Mouse (Mus musculus) limb, embryonic 15.5 days (tissue): Measurements from ENCODE around the gene Trim37. TPM values are rescaled to one million over a fixed set of nuclear protein-coding genes. Genes with fewer than 3 reads are reported as not detected.
"Not testable (repeated sequence)": the region's sequence is repeated elsewhere in the genome, so short reads cannot be mapped to it uniquely, and the experiment has no call there.

Source experiments
- ATAC-seq: fragments of 200-750 bp; cut with Nextera tagmentation; 2 replicates; pipeline ENCODE4 v1.8.0; 2017; ENCODE audit warnings: low read depth, moderate TSS enrichment; ENCODE audit not compliant: insufficient number of reproducible peaks, low FRiP score, low TSS enrichment
- H3K27ac ChIP-seq: fragments of 300-500 bp; sonication (generic); 2 replicates; pipeline ENCODE4 v1.5.1; 2015; ENCODE audit warnings: moderate library complexity, mild to moderate bottlenecking, inconsistent platforms
- H3K27me3 ChIP-seq: fragments of 300-500 bp; sonication (generic); 2 replicates; pipeline ENCODE4 v1.6.1; 2015; ENCODE audit warnings: inconsistent platforms
- H3K36me3 ChIP-seq: fragments of 300-500 bp; sonication (generic); 2 replicates; pipeline ENCODE4 v1.6.1; 2015; ENCODE audit warnings: inconsistent platforms
- H3K4me1 ChIP-seq: fragments of 300-500 bp; sonication (generic); 2 replicates; pipeline ENCODE4 v1.6.1; 2015; ENCODE audit warnings: inconsistent platforms
- H3K4me2 ChIP-seq: fragments of 300-500 bp; sonication (generic); 2 replicates; pipeline ENCODE4 v1.6.1; 2015; ENCODE audit warnings: mild to moderate bottlenecking, inconsistent platforms
- H3K4me3 ChIP-seq: fragments of 300-500 bp; sonication (generic); 2 replicates; pipeline ENCODE4 v1.5.1; 2015; ENCODE audit warnings: mild to moderate bottlenecking, inconsistent platforms
- H3K9ac ChIP-seq: fragments of 300-500 bp; sonication (generic); 2 replicates; pipeline ENCODE4 v1.6.1; 2015; ENCODE audit warnings: inconsistent platforms
- H3K9me3 ChIP-seq: fragments of 300-500 bp; sonication (generic); 2 replicates; pipeline ENCODE4 v1.6.1; 2016; ENCODE audit warnings: inconsistent platforms
- WGBS: fragments of 180-500 bp; shearing (Covaris S2); methylation state at CpG from one replicate; pipeline ENCODE4 v1.1.7; 2015; 5-methylcytosine and 5-hydroxymethylcytosine counted together
- microRNA counts: library from miRNA; unstranded; fragments of <30 nt; microRNA quantifications from one replicate; lab custom pipeline; 2016
- microRNA-seq: library from miRNA; unstranded; fragments of <30 nt; microRNA quantifications from one replicate; pipeline ENCODE4, GENCODE M21; 2016
- polyA plus RNA-seq: library from polyadenylated mRNA; unstranded; fragments of >200 nt; fragmentation: Nextera tagmentation; extraction: Ambion mirVana; gene quantifications from 2 replicates; pipeline ENCODE4 v1.2.1, GENCODE M21; 2015

Gene Trim37
- polyA plus RNA-seq, 1 experiment from 2014 or later = 23.7 TPM

DNA sequence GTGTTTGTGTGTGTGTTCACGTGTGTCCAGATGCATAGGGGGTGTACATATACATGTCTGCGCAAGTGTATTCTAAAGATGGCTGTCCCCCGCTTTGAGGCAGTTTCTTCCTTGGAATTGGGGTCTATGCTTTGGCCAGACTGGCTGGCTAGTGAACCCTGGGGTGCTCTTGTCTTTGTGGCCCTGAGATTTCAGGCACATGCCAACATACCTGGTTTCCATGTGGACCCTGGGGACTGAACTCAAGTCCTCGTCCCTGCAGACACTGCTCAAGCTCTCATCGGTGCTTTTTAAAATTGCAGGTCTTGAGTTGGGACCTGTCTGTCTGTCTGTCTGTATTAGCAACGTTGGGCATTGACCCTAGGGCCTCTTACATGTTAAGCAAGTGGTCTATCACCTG lies 126.4 kb downstream of the Trim37 start:
- WGBS = 88% methylated on average over 6 of the region's 6 CpGs
- H3K9ac ChIP-seq = no peak overlapping the region
- ATAC-seq = no peak

GRCm38 (mm10) chr11:87254149-87254548 lies 127.3 kb downstream of the Trim37 start:
- Histone ChIP-seq H3K4me1 (no peaks in the 10 kb centered on the region), H3K4me3 (no peak overlapping the region), H3K4me2 (no peak overlapping the region), H3K9me3 (no peaks in the 10 kb centered on the region), H3K9ac (no peak overlapping the region), H3K27me3 (0 out of 2 replicates have a peak, but pooled peaks cover 8% of the 10 kb centered on the region), H3K27ac (no peak overlapping the region), H3K36me3 (no peaks in the 10 kb centered on the region)
- no peak for ATAC-seq
- 44% methylated on average over 5 of the region's 5 CpGs for WGBS

More for the DNA sequence above, 126.4 kb downstream of the Trim37 start:
- Histone ChIP-seq H3K4me2 (no peak overlapping the region), H3K36me3 (no peaks in the 10 kb centered on the region), H3K4me3 (no peak overlapping the region), H3K4me1 (no peaks in the 10 kb centered on the region), H3K27me3 (0 out of 2 replicates have a peak, but pooled peaks cover 12% of the 10 kb centered on the region), H3K9me3 (no peaks in the 10 kb centered on the region), H3K27ac (no peak overlapping the region)

- Histone ChIP-seq H3K27me3 (no peaks in the 10 kb centered on the region), H3K4me2 (no peak overlapping the region), H3K9me3 (no peaks in the 10 kb centered on the region), H3K4me3 (no peak overlapping the region), H3K27ac (no peak overlapping the region), H3K4me1 (no peaks in the 10 kb centered on the region), H3K36me3 (no peaks in the 10 kb centered on the region), H3K9ac (no peak overlapping the region)
- WGBS = 90% methylated on average over 5 of the region's 5 CpGs
- no peak for ATAC-seq
Measured at GRCm38 (mm10) chr11:87257282-87257681, 130.4 kb downstream of the Trim37 start.

- WGBS = 80% methylated on average over 10 of the region's 10 CpGs
- no peak for ATAC-seq
- no peak overlapping the region for H3K27ac ChIP-seq
- H3K27me3 ChIP-seq = no peaks in the 10 kb centered on the region
- no peaks in the 10 kb centered on the region for H3K4me1 ChIP-seq
- H3K4me3 ChIP-seq = no peak overlapping the region
- H3K9me3 ChIP-seq = no peaks in the 10 kb centered on the region
- no peaks in the 10 kb centered on the region for H3K36me3 ChIP-seq
- no peak overlapping the region for H3K4me2 ChIP-seq
- no peak overlapping the region for H3K9ac ChIP-seq
Measured at GRCm38 (mm10) chr11:87259792-87260191, 132.9 kb downstream of the Trim37 start.

- not testable (repeated sequence) for H3K9me3 ChIP-seq, H3K4me3 ChIP-seq, ATAC-seq, H3K4me2 ChIP-seq, H3K27ac ChIP-seq, H3K9ac ChIP-seq, H3K27me3 ChIP-seq, H3K36me3 ChIP-seq, H3K4me1 ChIP-seq
- WGBS = 73% methylated on average over 4 of the region's 4 CpGs
Measured at GRCm38 (mm10) chr11:87261705-87262104, 134.8 kb downstream of the Trim37 start.

DNA sequence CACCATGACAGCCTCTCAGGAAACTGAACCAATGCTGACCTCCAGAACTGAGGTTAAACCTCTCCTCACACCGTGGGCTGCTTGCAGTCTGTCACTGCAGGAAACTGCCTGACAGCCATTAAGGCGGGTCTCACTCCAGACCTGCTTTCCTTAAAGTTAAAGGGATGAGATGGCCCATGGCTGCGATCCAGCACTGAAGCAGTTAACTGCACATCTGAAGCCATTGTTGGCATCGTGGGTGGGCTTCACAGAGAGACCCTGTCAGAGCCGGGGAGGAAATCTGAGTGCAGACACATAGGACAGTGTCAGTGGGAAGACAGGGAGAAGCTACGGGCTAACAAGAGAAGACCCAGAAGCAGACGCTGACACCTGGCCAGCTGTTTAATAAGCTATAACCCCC lies 137.1 kb downstream of the Trim37 start:
- Histone ChIP-seq H3K4me3 (no peak overlapping the region), H3K4me2 (no peak overlapping the region), H3K27me3 (no peaks in the 10 kb centered on the region), H3K4me1 (no peaks in the 10 kb centered on the region), H3K27ac (no peak overlapping the region), H3K36me3 (no peaks in the 10 kb centered on the region), H3K9ac (no peak overlapping the region), H3K9me3 (no peaks in the 10 kb centered on the region)
- ATAC-seq = no peak
- WGBS = 15% methylated on average over 7 of the region's 7 CpGs

GRCm38 (mm10) chr11:87266246-87266645 lies 139.4 kb downstream of the Trim37 start:
- Histone ChIP-seq H3K4me3 (no peak overlapping the region), H3K36me3 (no peaks in the 10 kb centered on the region), H3K27me3 (no peaks in the 10 kb centered on the region), H3K4me2 (no peak overlapping the region), H3K9me3 (no peaks in the 10 kb centered on the region), H3K27ac (no peak overlapping the region), H3K9ac (no peak overlapping the region), H3K4me1 (no peaks in the 10 kb centered on the region)
- 62% methylated on average over 4 of the region's 4 CpGs for WGBS
- ATAC-seq = no peak

- WGBS = 87% methylated on average over 2 of the region's 2 CpGs
- no peak overlapping the region for H3K27ac ChIP-seq
- H3K36me3 ChIP-seq = no peaks in the 10 kb centered on the region
- no peaks in the 10 kb centered on the region for H3K27me3 ChIP-seq
- no peak for ATAC-seq
- no peak overlapping the region for H3K4me3 ChIP-seq
- H3K4me2 ChIP-seq = no peak overlapping the region
- H3K9me3 ChIP-seq = no peaks in the 10 kb centered on the region
- H3K9ac ChIP-seq = no peak overlapping the region
- no peaks in the 10 kb centered on the region for H3K4me1 ChIP-seq
Measured at GRCm38 (mm10) chr11:87268803-87269202, 141.9 kb downstream of the Trim37 start.

MicroRNAs within 50 kb of the gene (microRNA counts, 519-probe panel; counts per million panel counts)
- 3,760 counts per million, percentile 87 among the panel's probes with 10 or more counts for microRNA mmu-miR-301a (lab: Ali Mortazavi, UCI)

Small RNA genes within 50 kb of the gene (microRNA-seq; reads per million reads assigned to microRNA genes)
- gene Mir301 = 1,241 reads per million, percentile 75 among the genes with 10 or more reads in this experiment

Other genes starting within 250 kb of the Trim37 start
- gene Ypel2, start 133.4 kb upstream of the Trim37 start, polyA plus RNA-seq = 7.9 and 8.5 TPM in 2 replicates
- 20.7 and 21.7 TPM in 2 replicates for gene Gdpd1, start 53.0 kb upstream of the Trim37 start, polyA plus RNA-seq
- gene Smg8, start 40.3 kb upstream of the Trim37 start, polyA plus RNA-seq = 18.9 and 20.0 TPM in 2 replicates
- 7.0 and 7.2 TPM in 2 replicates for gene Prr11, start 18.4 kb upstream of the Trim37 start, polyA plus RNA-seq
- gene Ska2, start 17.8 kb upstream of the Trim37 start, polyA plus RNA-seq = 47.7 and 48.2 TPM in 2 replicates
- gene Ppm1e, start 231.9 kb downstream of the Trim37 start, polyA plus RNA-seq = 2.1 and 2.3 TPM in 2 replicates